Mouse (Mus musculus): ENCODE measurements at regions not wholly inside any gene's neighbourhood (a gene's known extent, or its start where the extent isn't known, plus 50 kb on each side); places are given as distances from the start of the nearest gene placed in this dataset.

DNA sequence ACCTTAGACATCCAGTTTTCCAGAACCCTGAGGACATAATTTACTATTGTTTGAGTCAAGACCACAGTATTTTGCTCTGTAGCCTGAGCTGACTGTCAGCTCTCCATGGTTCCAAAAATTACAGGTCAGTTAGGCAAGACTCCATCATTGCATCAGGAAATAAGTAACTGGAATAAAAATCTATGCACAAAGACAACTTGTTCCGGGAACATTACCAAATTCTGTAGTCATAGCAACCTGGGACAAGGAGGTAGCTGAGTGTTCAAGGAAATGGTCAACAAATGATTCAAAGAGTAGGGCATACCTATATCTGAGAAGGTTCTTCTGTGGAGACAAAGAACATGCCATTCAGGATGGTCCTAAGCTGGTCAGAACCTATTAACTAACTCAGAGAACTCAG lies 867.3 kb downstream of the Kcnma1 start:
- TF ChIP-seq MAFK (IDR thresholded peaks at IDR 0.05; ENCODE audit: insufficient read depth, low read depth, low read length): no peak
- no peak for TF ChIP-seq CHD2 (IDR thresholded peaks at IDR 0.05; ENCODE audit: low read depth, low read length)
- TF ChIP-seq ZNF384 (IDR thresholded peaks at IDR 0.05; ENCODE audit: low read depth, low read length): no peak

All from ES-E14 (cell line).